Mouse (Mus musculus) frontal cortex, adult 2 months (tissue): ENCODE data around the gene Mia. TPM values are rescaled to one million over a fixed set of nuclear protein-coding genes. Genes with fewer than 3 reads are reported as not detected.

Experiments used
- DNase-seq, 2 experiments: peaks; one replicate each; pipeline ENCODE4 v3.0.0; 2022; ENCODE audit warnings: low spot score in 1 of 2; ENCODE audit errors: extremely low spot score in 1 of 2
- polyA plus RNA-seq: library from polyadenylated mRNA; depleted of rRNA; stranded (reverse); fragments of >200 nt; gene quantifications from 2 replicates; pipeline ENCODE4 v1.2.3, GENCODE M21; 2012

The Mia gene
- polyA plus RNA-seq, 1 experiment, result 4.4 TPM

DNA sequence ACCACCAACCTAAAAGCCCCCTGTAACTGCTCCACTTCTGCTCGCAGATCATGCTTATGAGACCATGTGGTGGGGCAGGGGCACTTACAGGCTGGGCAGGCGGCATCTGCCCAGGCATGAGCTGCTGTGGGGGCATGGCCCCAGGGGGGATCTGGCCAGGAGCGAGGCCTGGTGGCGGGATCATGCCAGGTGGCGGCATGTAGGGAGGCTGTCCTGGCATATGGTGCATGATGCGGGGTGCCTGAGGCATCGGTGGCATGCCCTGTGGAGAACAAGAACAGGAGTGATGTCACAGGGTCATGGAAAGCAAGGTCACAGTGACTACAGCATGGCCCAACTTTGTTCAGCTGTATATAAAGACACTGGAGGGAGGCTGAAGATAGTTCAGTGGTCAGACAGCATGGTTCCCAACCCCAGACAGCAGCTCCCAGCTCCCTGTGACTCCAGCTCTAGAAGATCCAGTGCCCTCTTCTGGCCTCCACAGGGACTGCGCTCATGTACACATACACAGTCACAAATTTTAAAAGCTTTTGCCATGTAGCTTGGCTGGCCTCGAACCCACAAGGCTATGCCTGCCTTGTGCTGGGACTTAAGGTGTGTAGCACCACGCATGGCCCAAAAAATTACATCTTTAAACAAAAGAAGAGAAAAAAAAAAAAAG is 8.4 kb upstream of the Mia start:
- DNase-seq, result no peak

GRCm38 (mm10) chr7:27185986-27186385 is 5.0 kb upstream of the Mia start:
- no peak for DNase-seq

DNA sequence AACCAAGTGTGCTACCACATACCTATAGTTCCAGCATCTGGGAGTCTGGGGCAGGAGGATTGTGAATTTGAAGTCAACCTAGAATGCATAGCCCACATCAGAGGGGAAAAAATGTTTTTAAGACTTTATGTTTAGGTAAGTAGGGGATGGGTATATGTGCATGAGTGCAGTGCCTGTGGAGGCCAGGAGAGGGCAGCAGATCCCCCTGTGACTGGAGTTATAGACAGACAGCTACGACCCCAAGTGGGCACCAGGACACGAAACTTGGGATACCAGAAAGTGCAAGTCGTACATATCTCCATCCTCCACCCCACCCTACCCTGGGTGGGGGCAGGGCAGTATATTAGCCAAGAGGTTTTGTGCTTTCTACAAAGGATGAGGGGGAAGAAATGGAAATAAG is 4.0 kb upstream of the Mia start:
- no peak for DNase-seq

DNA sequence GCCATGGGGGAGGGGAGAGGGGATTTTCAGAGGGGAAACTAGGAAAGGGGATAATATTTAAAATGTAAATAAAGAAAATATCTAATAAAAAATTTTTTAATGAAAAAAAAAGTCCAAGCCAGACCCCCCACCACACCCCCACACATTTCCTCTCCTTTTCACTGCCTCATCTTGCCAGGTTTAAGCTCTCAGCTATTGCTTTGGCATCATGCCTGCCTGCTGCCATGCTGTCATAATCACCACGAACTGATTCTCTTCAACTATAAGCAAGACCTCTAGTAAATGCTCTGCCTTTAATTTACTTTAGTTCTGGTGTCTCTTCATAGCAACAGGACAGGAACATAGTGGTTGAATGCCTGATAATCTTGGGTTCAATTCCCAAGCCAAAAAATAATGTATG is 1.5 kb upstream of the Mia start:
- DNase-seq, result no peak

DNA sequence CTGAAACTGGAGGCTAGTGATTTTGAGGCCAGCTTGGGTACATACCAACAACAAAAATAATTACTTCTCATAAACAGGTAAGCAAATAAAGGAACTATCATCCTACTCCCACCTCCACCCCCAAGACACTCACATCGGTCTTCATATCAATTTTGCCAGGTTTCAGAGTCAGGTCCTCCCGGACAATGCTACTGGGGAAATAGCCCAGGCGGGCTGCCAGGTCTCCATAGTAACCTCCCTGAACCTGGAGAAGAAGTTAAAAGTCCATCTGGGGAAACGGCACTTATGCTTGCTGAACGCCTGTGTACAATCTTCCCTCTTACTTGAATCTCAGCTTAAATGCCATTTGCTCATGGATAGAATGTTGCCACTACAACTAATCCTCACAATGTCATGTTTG is 921 bp downstream of the Mia start:
- no peak for DNase-seq

DNA sequence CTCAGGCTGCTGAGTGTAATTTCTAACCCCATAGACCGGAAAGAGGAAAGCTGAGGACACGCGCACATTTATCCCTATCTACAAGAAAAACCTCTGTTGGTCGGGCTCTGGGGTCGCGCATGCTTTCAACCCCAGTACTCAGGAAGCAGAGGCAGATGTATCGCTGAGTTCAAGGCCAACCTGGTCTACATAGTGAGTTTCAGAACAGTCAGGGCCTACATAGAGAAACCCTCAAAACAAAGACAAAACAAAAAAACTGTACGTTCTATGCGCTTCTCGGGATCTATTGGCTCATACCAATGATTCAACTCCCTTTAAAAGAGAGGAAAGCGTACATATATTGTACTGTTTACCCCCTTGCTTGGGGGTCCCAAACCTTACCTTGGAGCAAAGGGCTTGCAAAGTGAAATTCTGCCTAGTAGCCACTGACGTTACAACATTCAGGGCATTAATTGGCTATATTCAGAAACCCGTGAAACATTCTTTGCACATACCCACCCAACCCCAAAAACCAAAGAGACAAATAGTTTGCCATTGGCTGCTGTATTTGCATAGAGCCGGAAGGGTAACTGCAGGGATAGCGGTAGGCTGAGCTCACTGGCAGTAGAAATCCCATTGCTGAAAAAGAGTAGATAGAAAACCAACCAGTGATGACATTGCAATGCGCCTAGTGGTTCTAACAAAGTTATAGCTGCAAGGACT is 1.6 kb downstream of the Mia start:
- DNase-seq, result no peak

DNA sequence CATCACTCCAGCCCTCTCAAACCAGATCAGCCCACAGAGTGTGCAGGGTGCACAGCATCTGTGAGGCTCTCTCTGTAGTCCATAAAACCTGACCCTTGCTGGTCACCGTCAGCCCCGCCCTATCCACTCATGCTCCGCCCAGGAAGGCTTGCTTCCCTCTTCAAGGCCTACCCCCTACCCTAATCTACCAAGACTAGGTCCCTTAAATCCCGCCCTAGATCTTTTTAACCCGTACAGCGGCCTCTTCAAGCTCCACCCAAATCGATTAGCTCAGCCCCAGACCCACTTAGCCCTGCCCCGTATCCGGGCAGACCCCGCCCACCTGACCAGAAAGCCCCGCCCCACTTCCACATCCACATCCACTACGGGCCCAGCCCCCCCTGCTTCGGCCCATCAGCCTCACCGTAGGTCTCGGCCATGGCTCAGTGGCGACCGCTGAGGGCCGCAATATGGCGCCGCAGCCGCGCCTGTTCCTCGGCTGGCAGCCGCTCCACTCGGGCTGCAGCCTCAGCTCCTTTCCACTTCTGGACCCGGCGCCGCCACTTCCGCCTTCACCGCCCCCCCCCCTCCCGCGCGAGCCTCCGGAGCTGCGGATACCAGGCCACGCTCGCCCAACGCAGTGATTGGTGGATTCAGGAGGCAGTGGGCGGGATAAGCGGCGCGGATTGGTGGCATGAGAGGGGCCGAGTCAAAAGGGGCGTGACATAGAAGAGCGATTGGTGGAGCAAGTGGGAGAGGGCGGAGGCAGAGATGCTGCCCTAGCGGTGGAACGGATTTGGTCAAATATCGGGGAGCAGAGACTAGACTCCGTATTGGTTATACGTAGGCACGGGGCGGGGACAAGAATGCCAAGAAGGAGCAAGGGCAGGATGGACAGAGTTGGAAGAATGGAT is 2.4 kb downstream of the Mia start, which contains the start of gene Rab4b:
TSS of gene Rab4b (minus strand) at position 573 of the 893 bp plus-strand sequence.
- DNase-seq, result peak; percentile 99

GRCm38 (mm10) chr7:27177942-27178323 is 3.0 kb downstream of the Mia start:
- DNase-seq, result no peak

DNA sequence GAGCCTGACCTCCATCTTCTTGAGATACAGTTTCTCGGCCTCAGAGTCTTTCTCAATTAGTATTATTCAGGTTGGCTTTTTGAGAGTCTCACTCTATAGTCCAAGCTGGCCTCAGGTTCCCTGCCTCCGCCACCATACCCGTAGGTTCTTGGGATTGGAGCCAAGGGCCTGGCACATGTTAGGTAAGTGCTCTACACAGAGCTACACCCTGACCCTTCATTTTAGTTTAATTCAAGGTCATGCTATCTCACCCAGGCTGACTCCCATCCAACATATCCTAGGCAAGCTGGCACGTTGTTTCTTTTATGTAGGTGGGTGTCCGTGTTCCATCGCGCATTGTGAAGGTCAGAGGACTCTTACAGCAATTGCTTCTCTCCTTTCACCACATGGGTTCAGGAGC is 6.1 kb downstream of the Mia start:
- no peak for DNase-seq

DNA sequence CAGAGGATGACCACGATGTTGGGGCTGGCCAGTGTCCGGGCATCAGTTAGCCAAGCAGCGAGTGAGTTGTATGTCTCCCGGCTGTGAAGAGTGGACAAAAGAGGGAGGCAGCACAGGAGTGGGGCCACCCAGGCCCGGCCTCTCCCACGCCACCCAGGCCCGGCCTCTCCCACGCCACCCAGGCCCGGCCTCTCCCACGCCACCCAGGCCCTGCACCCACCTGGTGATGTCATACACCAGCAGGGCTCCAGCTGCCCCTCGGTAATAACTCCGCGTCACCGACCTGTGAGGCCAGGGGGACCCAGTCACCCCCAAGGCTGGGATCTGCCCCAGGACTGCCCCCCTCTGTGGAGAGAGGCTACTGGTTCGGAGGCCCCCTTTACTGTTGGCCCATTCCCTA is 6.5 kb downstream of the Mia start:
- no peak for DNase-seq

GRCm38 (mm10) chr7:27170981-27171380 is 10.0 kb downstream of the Mia start:
- DNase-seq, result no peak

- no peak for DNase-seq
These were observed 12.6 kb downstream of the Mia start for GRCm38 (mm10) chr7:27168371-27168770.

DNA sequence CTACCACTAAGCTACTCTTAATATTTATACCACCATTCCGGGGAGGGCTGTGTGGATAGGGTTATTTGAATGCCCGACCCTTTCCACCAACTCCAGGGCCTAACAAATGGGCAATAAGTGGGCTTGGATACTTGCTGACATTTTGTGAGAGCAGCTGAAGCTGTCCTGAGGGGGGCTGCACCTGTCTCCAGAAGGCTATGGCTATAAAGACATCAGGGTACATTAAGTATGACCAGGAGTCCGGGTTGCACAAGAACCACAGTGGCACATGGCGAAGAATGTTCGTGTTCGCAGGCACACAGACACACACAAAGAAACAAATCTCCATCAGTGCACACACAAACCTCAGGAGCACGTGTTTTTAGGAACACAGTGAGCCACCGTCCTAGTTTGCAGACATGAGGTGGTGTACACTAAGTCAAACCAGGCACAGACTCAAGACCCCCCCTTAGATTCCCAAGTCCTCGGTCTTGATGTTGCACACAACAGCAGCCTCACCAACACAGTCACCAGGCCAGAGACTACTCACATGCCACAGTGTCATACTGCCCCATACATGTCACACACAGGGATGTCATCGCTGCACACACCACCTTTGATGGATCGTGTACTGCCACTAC is 13.4 kb downstream of the Mia start:
- no peak for DNase-seq

GRCm38 (mm10) chr7:27166614-27167474 is 14.1 kb downstream of the Mia start, which contains the start of gene Egln2:
Gene Egln2 (minus strand): TSS chr7:27166802.
- DNase-seq, result peak; percentile 93 to 96

DNA sequence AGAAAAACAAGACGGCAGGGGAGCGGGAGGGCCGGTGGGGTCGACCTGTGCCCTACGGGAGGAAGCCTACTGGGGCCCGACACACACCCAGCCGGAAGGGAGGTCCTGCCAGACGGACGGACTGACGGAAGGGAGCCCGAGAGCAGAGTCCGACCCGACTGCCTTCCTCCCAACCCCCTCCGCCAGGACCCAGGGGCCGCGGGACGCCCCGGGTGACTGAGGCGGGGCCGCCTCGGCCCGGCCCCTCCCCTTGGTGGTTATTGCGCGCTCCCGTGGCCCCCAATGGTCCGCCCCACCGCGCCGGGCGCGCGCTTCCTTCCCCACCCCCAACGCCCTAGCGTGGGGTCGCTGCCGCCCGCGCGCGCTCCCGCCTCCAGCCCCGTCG is 14.7 kb downstream of the Mia start:
- DNase-seq, result peak in 1 of 2 experiments; percentile 68

- no peak for DNase-seq
These were observed 15.3 kb downstream of the Mia start for GRCm38 (mm10) chr7:27165696-27166095.

GRCm38 (mm10) chr7:27165007-27165655 is 15.8 kb downstream of the Mia start:
- no peak for DNase-seq

DNA sequence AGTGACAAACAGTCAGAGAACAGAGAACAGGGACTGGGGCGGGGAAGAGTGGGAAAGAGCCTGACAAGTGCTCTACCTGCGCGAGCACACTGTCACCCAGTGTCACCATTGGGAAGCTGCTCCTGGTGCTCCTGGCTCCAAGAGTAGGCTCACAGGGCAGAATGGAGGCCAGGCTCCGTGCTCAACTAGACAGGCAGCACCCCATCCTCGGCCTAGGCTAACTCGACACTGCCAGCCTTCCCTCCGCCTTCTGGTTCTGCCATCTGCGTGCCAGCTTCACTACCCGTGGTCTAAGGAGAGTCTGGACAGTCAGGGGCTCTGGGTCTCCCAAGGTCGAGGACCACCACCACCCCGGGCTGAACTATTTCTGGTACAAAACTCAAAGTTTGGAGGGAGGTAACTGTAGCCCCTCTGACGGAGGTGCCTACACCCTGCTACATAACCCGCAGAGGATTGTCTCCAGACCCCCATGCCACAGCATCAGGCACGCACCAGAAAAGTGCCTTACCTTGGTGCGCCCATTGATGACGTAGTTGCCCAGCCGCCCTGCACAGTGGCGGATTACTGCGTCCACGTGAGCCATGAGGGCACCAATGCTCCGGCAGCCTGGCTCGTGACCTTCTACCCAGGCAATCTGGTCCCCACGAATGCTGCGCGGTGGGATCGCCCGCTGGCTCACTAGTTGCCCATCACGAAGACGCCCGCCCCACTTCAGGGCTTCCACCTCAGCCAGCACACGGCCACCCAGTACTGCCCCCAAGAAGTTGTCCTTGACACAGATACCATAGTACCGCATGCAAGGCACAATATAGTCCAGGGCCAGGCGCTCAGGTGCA is 16.6 kb downstream of the Mia start:
- peak in 1 of 2 experiments; percentile 74 for DNase-seq

- no peak for DNase-seq
These were observed 17.5 kb downstream of the Mia start for GRCm38 (mm10) chr7:27163450-27163805.
